Mouse (Mus musculus): ENCODE results near the gene Hmgn2.

- no peak for TF ChIP-seq NRF1 (IDR thresholded peaks at IDR 0.05; ENCODE audit: insufficient read depth, low read depth, low read length, poor library complexity, severe bottlenecking)
- no peak for TF ChIP-seq CTCF (IDR thresholded peaks at IDR 0.05 in 2 of 3, conservative IDR thresholded peaks at IDR 0.05 in 1 of 3; ENCODE audit: control insufficient read depth in 1 of 3, insufficient read depth in 1 of 3, low read depth in 2 of 3, low read length in 3 of 3, poor library complexity in 1 of 3, severe bottlenecking in 1 of 3)
- no peak for TF ChIP-seq MAZ (IDR thresholded peaks at IDR 0.05; ENCODE audit: low read depth, low read length)
- no peak for TF ChIP-seq CHD1 (IDR thresholded peaks at IDR 0.05; ENCODE audit: low read depth, low read length)
- TF ChIP-seq POLR2A (IDR thresholded peaks at IDR 0.05; ENCODE audit: control insufficient read depth in 1 of 2, insufficient read depth in 1 of 2, low read depth in 1 of 2, low read length in 2 of 2, poor library complexity in 1 of 2): no peak
Measured at GRCm38 (mm10) chr4:133946736-133947135, 21.7 kb downstream of the Hmgn2 start.
